Mouse (Mus musculus): ENCODE data around the gene Phf11a. TPM values are rescaled to one million over a fixed set of nuclear protein-coding genes. Genes with fewer than 3 reads are reported as not detected.

Gene Phf11a
- polyA plus RNA-seq, 1 experiment from 2014 or later: not detected

DNA sequence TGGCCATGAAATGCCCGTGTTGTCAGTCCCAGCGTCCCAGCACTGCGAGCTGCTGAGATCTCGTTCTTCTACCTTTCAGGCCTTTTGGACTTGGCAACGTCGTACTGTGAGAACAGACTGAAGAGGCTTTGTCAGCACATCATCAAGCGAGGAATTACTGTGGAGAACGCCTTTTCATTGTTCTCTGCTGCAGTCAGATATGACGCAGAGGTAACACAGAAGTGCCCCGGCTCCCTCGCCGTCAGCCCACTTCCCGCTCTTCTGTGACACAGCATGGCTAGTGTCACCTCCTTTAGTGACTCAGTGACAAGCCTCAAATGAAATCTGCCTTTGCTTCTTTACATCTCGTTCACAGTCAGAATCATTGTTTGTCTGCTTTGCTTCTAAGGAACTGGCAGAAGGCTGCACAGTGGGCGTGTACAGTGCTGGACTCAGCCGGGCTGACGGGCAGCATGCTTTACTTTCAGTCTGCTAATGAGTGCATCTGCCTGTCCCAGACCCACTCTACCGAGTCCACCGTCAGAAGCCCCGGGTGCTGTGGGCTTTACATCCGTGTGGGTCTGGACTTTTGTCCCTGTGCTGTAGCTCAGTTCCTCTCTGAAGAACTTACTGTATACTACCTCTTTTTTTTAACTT is 66.9 kb downstream of the Phf11a start:
- H3K27ac ChIP-seq: no peak overlapping the region
- H3K9me3 ChIP-seq (replicated peaks): no peaks in the 10 kb centered on the region
- no peak overlapping the region for H3K4me3 ChIP-seq
- peaks cover 100% of the 10 kb centered on the region for H3K36me3 ChIP-seq
- no peak for DNase-seq (ENCODE audit: low spot score)
- no peaks in the 10 kb centered on the region for H3K27me3 ChIP-seq (ENCODE audit: low read depth, poor library complexity, severe bottlenecking)
- 96% methylated on average over 21 of the region's 21 CpGs for WGBS
- H3K4me1 ChIP-seq: no peaks in the 10 kb centered on the region

DNA sequence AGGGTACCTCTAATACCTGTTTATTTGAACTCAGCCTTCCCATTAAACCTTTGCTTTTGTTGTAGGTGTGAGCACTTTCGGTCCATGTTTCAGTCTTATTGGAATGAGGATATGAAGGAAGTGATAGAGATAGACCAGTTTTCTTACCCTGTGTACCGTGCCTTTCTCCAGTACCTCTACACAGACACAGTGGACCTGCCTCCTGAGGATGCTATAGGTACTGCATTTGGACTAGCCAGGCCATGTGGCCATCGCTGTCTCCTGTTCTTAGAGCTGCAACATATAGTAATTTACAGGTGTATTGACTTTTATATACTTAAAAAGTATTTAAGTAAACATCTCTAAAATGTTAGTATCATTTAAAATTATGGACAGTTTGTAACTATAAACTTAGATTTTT is 67.5 kb downstream of the Phf11a start:
- Histone ChIP-seq H3K27ac (no peak overlapping the region), H3K27me3 (ENCODE audit: low read depth, poor library complexity, severe bottlenecking) (no peaks in the 10 kb centered on the region), H3K36me3 (peaks cover 100% of the 10 kb centered on the region), H3K9me3 (replicated peaks) (no peaks in the 10 kb centered on the region), H3K4me1 (no peaks in the 10 kb centered on the region), H3K4me3 (no peak overlapping the region)
- 97% methylated on average over 3 of the region's 3 CpGs for WGBS
- no peak for DNase-seq (ENCODE audit: low spot score)

Other genes starting within 250 kb of the Phf11a start
- gene 1700129C05Rik, start 154.6 kb downstream of the Phf11a start, polyA plus RNA-seq (2016; fragmentation: Nextera tagmentation; extraction: Ambion mirVana): not detected in 2 replicates
- gene Gm5142, start 118.8 kb downstream of the Phf11a start, polyA plus RNA-seq (2016; fragmentation: Nextera tagmentation; extraction: Ambion mirVana): not detected in 2 replicates
- gene Rcbtb1, start 96.3 kb downstream of the Phf11a start, polyA plus RNA-seq (2016; fragmentation: Nextera tagmentation; extraction: Ambion mirVana): 117 and 127 TPM in 2 replicates
- not detected in 2 replicates for gene Gm6904, start 37.3 kb downstream of the Phf11a start, polyA plus RNA-seq (2016; fragmentation: Nextera tagmentation; extraction: Ambion mirVana)
- 0.13 TPM in 1 of 2 replicates, not detected in the other for gene Phf11b, start 43.8 kb upstream of the Phf11a start, polyA plus RNA-seq (2016; fragmentation: Nextera tagmentation; extraction: Ambion mirVana)
- gene Phf11d, start 67.9 kb upstream of the Phf11a start, polyA plus RNA-seq (2016; fragmentation: Nextera tagmentation; extraction: Ambion mirVana): 0.23 and 0.29 TPM in 2 replicates
- 0.66 and 0.73 TPM in 2 replicates for gene Phf11c, start 97.9 kb upstream of the Phf11a start, polyA plus RNA-seq (2016; fragmentation: Nextera tagmentation; extraction: Ambion mirVana)
- 10.4 and 13.1 TPM in 2 replicates for gene Setdb2, start 143.4 kb upstream of the Phf11a start, polyA plus RNA-seq (2016; fragmentation: Nextera tagmentation; extraction: Ambion mirVana)
- 44.4 and 44.6 TPM in 2 replicates for gene Cab39l, start 143.4 kb upstream of the Phf11a start, polyA plus RNA-seq (2016; fragmentation: Nextera tagmentation; extraction: Ambion mirVana)